Mouse (Mus musculus): ENCODE data around the gene Arrdc4.

The Arrdc4 gene

GRCm38 (mm10) chr7:68748761-68749635 is at the start of gene Arrdc4:
TSS of gene Arrdc4 (minus strand) at chr7:68749241.
- DNase-seq (ENCODE audit: low read depth) = peak; percentile 90

GRCm38 (mm10) chr7:68795578-68795977 is 46.5 kb upstream of the Arrdc4 start:
- no peak for DNase-seq (ENCODE audit: low read depth)

GRCm38 (mm10) chr7:68788711-68789110 is 39.7 kb upstream of the Arrdc4 start:
- no peak for DNase-seq (ENCODE audit: low read depth)

GRCm38 (mm10) chr7:68771757-68772094 is 22.7 kb upstream of the Arrdc4 start:
- no peak for DNase-seq (ENCODE audit: low read depth)

GRCm38 (mm10) chr7:68770894-68771756 is 22.1 kb upstream of the Arrdc4 start:
- DNase-seq (ENCODE audit: low read depth) = no peak

GRCm38 (mm10) chr7:68765926-68766325 is 16.9 kb upstream of the Arrdc4 start:
- no peak for DNase-seq (ENCODE audit: low read depth)

- no peak for DNase-seq (ENCODE audit: low read depth)
Observed at GRCm38 (mm10) chr7:68759148-68759724, 10.2 kb upstream of the Arrdc4 start.

- DNase-seq (ENCODE audit: low read depth) = no peak
Observed at GRCm38 (mm10) chr7:68756656-68757204, 7.7 kb upstream of the Arrdc4 start.

- no peak for DNase-seq (ENCODE audit: low read depth)
Observed at GRCm38 (mm10) chr7:68749919-68750318, 878 bp upstream of the Arrdc4 start.

- DNase-seq (ENCODE audit: low read depth) = no peak
Observed at GRCm38 (mm10) chr7:68748361-68748760, 680 bp downstream of the Arrdc4 start.

- no peak for DNase-seq (ENCODE audit: low read depth)
Observed at GRCm38 (mm10) chr7:68744616-68745015, 4.4 kb downstream of the Arrdc4 start.

GRCm38 (mm10) chr7:68744206-68744605 is 4.8 kb downstream of the Arrdc4 start:
- DNase-seq (ENCODE audit: low read depth) = no peak

GRCm38 (mm10) chr7:68740763-68741162 is 8.3 kb downstream of the Arrdc4 start:
- DNase-seq (ENCODE audit: low read depth) = no peak

GRCm38 (mm10) chr7:68738676-68739399 is 10.2 kb downstream of the Arrdc4 start:
- no peak for DNase-seq (ENCODE audit: low read depth)

GRCm38 (mm10) chr7:68726380-68726779 is 22.7 kb downstream of the Arrdc4 start:
- DNase-seq (ENCODE audit: low read depth) = no peak

GRCm38 (mm10) chr7:68724711-68725110 is 24.3 kb downstream of the Arrdc4 start:
- no peak for DNase-seq (ENCODE audit: low read depth)

GRCm38 (mm10) chr7:68721520-68721919 is 27.5 kb downstream of the Arrdc4 start:
- no peak for DNase-seq (ENCODE audit: low read depth)

GRCm38 (mm10) chr7:68717988-68718387 is 31.1 kb downstream of the Arrdc4 start:
- no peak for DNase-seq (ENCODE audit: low read depth)

- no peak for DNase-seq (ENCODE audit: low read depth)
Observed at GRCm38 (mm10) chr7:68717498-68717897, 31.5 kb downstream of the Arrdc4 start.

GRCm38 (mm10) chr7:68716926-68717325 is 32.1 kb downstream of the Arrdc4 start:
- DNase-seq (ENCODE audit: low read depth) = no peak

- DNase-seq (ENCODE audit: low read depth) = no peak
Observed at GRCm38 (mm10) chr7:68712928-68713327, 36.1 kb downstream of the Arrdc4 start.

- no peak for DNase-seq (ENCODE audit: low read depth)
Observed at GRCm38 (mm10) chr7:68712425-68712824, 36.6 kb downstream of the Arrdc4 start.

Data from c-Kit-positive CD71-negative TER-119-negative erythroid progenitor cells, embryonic 14.5 days (primary cell).